Mouse (Mus musculus): ENCODE data around the gene Dusp16. TPM values are rescaled to one million over a fixed set of nuclear protein-coding genes. Genes with fewer than 3 reads are reported as not detected.
A peak's percentile ranks its signal among the peaks of the same experiment; 100 is the strongest.

Dusp16 gene
- polyA plus RNA-seq, 1 experiment from 2014 or later, result 19.7 TPM

DNA sequence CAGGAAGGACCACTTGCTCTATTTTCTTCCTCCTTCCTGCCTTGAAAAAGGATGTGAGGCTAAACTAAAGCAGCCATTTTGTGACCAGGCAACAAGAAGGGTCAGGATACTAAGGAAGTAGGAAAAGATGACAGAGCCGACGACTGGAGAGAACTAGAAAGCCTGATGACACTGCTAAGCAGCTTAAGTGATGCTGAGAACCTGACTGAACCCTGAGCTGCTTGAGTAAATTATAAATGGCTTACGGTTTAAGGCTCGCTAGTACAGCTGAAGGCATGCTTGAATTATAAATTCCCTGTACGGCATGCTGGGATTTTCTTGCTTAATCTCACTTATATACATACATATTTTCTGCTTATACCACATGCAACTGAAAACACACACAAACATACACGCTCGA is 9.5 kb downstream of the Dusp16 start:
- DNase-seq (ENCODE audit: extremely low spot score, low spot score), result no peak
- 93% methylated on average over 7 of the region's 7 CpGs for WGBS

DNA sequence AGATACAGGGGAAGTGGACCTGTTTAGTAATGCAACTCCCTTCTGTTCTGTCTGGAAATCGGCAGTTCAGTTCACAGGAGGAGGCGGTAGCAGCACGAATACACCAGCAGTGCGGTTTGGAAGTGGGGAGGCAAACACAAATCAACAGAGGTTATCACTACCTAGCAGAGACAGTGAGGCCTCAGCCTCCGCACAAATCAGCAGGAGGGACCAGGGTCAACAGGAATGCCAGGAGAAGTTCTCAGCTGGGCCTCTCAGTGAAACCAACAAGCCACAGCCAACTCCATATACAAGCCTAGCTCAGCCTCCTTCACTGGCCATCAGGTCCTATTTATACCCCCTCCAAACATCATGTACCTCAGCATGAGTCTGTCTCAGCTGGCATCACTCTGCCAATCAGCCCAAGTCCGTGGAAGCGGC is 10.9 kb downstream of the Dusp16 start:
- no peak for DNase-seq (ENCODE audit: extremely low spot score, low spot score)
- 90% methylated on average over 7 of the region's 7 CpGs for WGBS
- H3K27me3 ChIP-seq (ENCODE audit: poor library complexity, severe bottlenecking), result no peaks in the 10 kb centered on the region

More for the DNA sequence above, 9.5 kb downstream of the Dusp16 start:
- Histone ChIP-seq H3K9me3 (no peaks in the 10 kb centered on the region), H3K27ac (no peak overlapping the region), H3K27me3 (ENCODE audit: poor library complexity, severe bottlenecking) (no peaks in the 10 kb centered on the region), H3K36me3 (replicated peaks) (peaks cover 17% of the 10 kb centered on the region), H3K4me1 (0 out of 2 replicates have a peak, but pooled peaks cover 4% of the 10 kb centered on the region), H3K4me3 (no peak overlapping the region)

DNA sequence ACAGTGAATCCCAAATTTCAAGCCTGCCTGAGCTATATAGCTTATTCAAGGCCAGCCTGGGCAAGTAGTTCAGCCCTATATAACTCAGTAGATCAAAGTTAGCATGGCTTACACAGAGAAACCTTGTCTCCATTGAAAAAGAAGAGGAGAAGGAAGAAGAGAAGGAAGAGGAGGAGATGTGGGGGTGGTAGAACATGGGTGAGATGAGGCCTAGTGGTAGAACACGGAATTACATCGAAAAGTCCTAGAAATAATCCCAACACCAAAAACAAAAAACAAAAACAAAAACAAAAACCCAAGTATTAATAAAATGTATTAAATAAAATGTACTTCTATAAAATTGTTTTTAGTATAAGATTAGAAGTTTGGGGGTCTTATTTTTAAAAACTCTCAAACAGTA is 12.4 kb downstream of the Dusp16 start:
- DNase-seq (ENCODE audit: extremely low spot score, low spot score), result no peak
- Histone ChIP-seq H3K4me1 (0 out of 2 replicates have a peak, but pooled peaks cover 4% of the 10 kb centered on the region), H3K36me3 (replicated peaks) (peaks cover 13% of the 10 kb centered on the region), H3K9me3 (no peaks in the 10 kb centered on the region), H3K27me3 (ENCODE audit: poor library complexity, severe bottlenecking) (no peaks in the 10 kb centered on the region), H3K27ac (no peak overlapping the region), H3K4me3 (no peak overlapping the region)
- WGBS, result 73% methylated on average over 2 of the region's 2 CpGs

More for the DNA sequence above, 10.9 kb downstream of the Dusp16 start:
- 0 out of 2 replicates have a peak, but pooled peaks cover 4% of the 10 kb centered on the region for H3K4me1 ChIP-seq
- no peaks in the 10 kb centered on the region for H3K9me3 ChIP-seq
- H3K27ac ChIP-seq, result no peak overlapping the region
- no peak overlapping the region for H3K4me3 ChIP-seq
- H3K36me3 ChIP-seq (replicated peaks), result peaks cover 13% of the 10 kb centered on the region

DNA sequence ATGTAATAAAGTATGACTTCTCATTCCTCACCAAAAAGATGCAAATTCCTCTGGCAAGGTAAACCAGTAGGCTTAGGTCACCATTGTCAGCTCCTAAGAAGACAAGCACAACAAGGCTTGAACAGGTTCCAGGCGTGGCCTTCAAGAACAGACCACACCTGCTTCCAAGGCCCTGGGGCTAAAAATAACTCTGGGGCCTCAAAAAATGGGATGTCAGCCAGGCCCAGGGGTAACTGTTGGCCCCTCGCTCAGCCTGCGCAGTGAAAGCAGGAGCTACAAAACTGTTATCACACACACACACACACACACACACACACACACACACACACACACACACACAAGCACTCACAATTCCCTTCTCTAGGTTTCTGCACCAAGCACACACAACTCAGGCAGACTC is 18.5 kb downstream of the Dusp16 start:
- Histone ChIP-seq H3K27me3 (ENCODE audit: poor library complexity, severe bottlenecking) (no peaks in the 10 kb centered on the region), H3K9me3 (no peaks in the 10 kb centered on the region), H3K27ac (no peak overlapping the region), H3K4me1 (peaks cover 9% of the 10 kb centered on the region), H3K4me3 (no peak overlapping the region), H3K36me3 (replicated peaks) (no peaks in the 10 kb centered on the region)
- WGBS, result 80% methylated on average over 3 of the region's 3 CpGs
- DNase-seq (ENCODE audit: extremely low spot score, low spot score), result no peak

DNA sequence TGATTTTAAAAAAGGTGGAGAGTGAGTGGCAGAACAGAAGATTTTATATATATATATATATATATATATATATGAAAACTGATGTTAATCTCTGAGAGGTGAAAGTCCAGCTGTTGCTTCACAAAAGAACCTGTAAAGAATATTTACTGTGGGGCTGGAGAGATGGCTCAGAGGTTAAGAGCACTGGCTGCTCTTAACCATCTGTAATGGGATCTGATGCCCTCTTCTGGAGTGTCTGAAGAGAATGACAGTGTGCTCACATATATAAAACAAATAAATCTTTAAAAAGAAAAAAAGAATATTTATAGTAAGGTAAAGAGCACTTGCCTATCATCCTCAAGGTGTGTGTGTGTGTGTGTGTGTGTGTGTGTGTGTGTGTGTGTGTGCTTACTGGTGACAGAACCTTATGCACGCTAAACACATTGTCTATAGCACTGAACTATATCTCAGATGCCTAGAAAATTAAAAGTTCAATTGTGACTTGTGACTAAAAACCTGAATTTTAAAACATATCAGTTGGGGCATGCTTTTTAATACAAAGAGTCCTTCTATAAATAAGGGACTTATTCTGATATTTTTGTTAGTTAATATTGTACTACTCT is 19.0 kb downstream of the Dusp16 start:
- Histone ChIP-seq H3K4me1 (peaks cover 9% of the 10 kb centered on the region), H3K27me3 (ENCODE audit: poor library complexity, severe bottlenecking) (no peaks in the 10 kb centered on the region), H3K27ac (no peak overlapping the region), H3K36me3 (replicated peaks) (no peaks in the 10 kb centered on the region), H3K4me3 (no peak overlapping the region), H3K9me3 (no peaks in the 10 kb centered on the region)
- 93% methylated on average over 1 of the region's 1 CpGs for WGBS
- DNase-seq (ENCODE audit: extremely low spot score, low spot score), result no peak

DNA sequence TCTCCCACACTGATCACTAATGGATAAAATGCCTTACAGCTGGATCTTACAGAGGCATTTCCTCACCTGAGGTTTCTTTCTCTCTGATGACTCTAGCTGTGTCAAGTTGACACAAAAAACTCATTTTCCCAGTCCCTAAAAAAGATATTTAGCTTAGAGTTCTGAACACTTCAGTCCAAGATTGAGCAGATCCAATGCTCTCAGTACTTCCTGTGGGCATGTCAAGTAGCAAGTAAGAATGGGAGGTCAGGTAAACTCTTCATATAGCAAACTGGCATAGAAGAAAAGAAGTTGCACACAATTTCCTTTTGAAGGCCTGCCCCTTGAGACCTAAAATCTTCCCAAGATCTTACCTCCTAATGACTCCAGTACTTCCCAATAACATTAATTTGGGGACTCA is 22.1 kb downstream of the Dusp16 start:
- H3K27me3 ChIP-seq (ENCODE audit: poor library complexity, severe bottlenecking), result no peaks in the 10 kb centered on the region
- H3K27ac ChIP-seq, result no peak overlapping the region

DNA sequence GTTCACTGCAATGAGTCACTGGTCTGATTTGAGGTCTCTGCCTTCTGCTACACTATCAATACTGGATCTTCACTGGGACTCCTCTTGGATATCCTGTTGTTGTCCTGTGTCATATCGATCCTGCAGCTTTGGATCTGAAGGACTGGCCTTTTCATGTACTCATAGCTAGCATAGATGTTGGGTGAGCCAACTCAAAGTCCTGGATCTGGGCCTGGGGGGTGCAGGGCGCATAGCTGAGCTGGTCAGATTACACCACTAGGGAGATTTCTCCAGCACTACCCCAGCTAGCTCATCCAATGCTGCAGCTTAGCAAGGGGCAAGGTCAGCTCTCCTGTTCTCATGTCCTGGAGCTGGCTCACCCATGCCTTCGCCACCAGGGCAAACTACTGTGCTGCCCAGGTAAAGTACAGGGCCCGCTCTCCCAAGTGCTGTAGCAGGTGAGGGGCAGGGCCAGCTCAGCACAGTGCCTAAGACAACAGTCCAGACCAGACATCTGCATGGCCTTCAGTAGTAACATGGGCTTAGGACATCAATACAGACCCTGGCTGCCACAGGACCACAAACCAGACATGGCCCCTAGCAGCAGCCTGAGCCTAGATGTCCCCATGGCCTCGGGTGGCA is 27.9 kb downstream of the Dusp16 start:
- Histone ChIP-seq H3K4me3 (no peak overlapping the region), H3K27me3 (ENCODE audit: poor library complexity, severe bottlenecking) (no peaks in the 10 kb centered on the region), H3K4me1 (peaks cover 46% of the 10 kb centered on the region), H3K36me3 (replicated peaks) (no peaks in the 10 kb centered on the region), H3K9me3 (no peaks in the 10 kb centered on the region), H3K27ac (0 out of 2 replicates have a peak overlapping the region, but pooled peaks have one; percentile 6)
- WGBS, result 90% methylated on average over 5 of the region's 5 CpGs
- no peak for DNase-seq (ENCODE audit: extremely low spot score, low spot score)

More for the DNA sequence above, 22.1 kb downstream of the Dusp16 start:
- Histone ChIP-seq H3K9me3 (no peaks in the 10 kb centered on the region), H3K4me3 (no peak overlapping the region), H3K36me3 (replicated peaks) (no peaks in the 10 kb centered on the region), H3K4me1 (peaks cover 13% of the 10 kb centered on the region)
- DNase-seq (ENCODE audit: extremely low spot score, low spot score), result no peak

DNA sequence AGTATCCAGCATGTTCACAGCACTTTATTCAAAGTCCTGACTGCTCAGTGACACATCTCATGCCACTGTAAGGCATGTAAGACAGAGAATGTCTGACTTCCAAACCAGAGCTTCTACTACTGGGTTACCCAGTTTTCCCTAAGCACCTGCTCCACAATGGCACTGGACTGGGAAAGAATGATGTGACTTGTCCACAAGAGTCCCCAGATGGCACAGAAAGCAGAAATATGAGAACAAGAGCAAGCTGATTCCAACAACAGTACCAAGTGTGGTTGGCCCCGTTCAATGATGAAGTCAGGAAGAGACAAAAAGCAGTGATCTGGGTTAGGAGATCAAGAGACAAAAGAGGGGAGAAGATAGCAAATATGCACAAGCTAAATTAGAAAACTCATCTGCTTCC is 29.0 kb downstream of the Dusp16 start:
- H3K27ac ChIP-seq, result no peak overlapping the region
- H3K27me3 ChIP-seq (ENCODE audit: poor library complexity, severe bottlenecking), result no peaks in the 10 kb centered on the region
- no peak overlapping the region for H3K4me3 ChIP-seq
- H3K9me3 ChIP-seq, result no peaks in the 10 kb centered on the region
- peaks cover 46% of the 10 kb centered on the region for H3K4me1 ChIP-seq
- 91% methylated on average over 1 of the region's 1 CpGs for WGBS
- H3K36me3 ChIP-seq (replicated peaks), result peaks cover 4% of the 10 kb centered on the region; the same call in 1 of the 2 replicates
- DNase-seq (ENCODE audit: extremely low spot score, low spot score), result no peak

DNA sequence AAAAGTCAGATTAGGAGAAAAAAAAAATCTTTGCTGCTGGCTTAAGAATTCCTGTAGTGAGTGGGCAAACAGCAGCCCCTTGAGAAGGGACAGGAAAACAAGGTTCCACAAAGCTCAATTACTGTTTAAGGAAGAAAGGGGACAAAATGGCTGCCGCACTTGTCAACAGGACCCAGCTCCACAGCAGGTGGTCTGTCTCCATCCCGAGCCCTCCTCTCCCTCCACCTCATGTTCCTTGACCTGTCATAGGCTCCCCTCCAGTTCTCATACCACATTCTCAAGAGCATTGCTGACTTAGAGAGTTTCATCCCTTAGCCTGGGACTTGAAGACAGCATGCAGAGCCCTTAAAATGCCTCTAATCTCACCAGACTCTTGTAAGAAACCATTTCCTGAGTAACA is 30.6 kb downstream of the Dusp16 start:
- H3K4me1 ChIP-seq, result peaks cover 42% of the 10 kb centered on the region
- 44% methylated on average over 2 of the region's 2 CpGs for WGBS
- H3K4me3 ChIP-seq, result no peak overlapping the region
- H3K27me3 ChIP-seq (ENCODE audit: poor library complexity, severe bottlenecking), result no peaks in the 10 kb centered on the region
- no peak for DNase-seq (ENCODE audit: extremely low spot score, low spot score)
- H3K27ac ChIP-seq, result peak overlapping the region; percentile 72
- no peaks in the 10 kb centered on the region for H3K9me3 ChIP-seq
- H3K36me3 ChIP-seq (replicated peaks), result peaks cover 17% of the 10 kb centered on the region

DNA sequence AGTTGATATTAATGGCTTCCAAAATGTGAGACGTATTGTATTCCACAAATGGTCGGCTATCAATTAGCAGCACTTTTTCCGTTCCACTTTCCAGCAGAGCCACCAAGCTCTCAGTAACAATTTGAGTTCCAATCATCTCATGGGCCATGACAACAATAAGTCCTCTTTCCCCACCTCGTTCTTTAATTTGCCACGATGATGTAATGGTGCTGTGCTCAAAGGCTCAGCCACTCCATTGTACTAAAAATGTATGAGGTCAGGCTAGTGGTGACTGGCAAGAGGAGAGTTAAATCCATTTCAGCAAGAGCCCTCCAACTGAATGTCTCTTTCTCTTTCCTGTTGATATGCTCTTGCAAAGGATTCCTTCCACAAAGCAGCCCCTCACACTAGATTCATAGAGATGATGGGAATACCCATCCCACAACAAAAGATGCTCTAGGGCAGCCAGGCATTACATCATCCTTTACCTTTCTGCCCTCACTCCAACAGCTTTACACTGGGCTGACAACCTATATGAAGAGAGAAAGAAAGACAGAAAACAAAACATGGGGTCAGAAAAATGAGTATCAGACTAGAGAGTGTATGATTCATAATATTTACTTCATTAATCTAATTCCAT is 31.4 kb downstream of the Dusp16 start:
- no peaks in the 10 kb centered on the region for H3K27me3 ChIP-seq (ENCODE audit: poor library complexity, severe bottlenecking)
- no peaks in the 10 kb centered on the region for H3K9me3 ChIP-seq
- peak overlapping the region; percentile 60; the same call in 1 of the 2 replicates for H3K27ac ChIP-seq
- peaks cover 42% of the 10 kb centered on the region for H3K4me1 ChIP-seq
- H3K4me3 ChIP-seq, result no peak overlapping the region
- H3K36me3 ChIP-seq (replicated peaks), result peaks cover 24% of the 10 kb centered on the region
- DNase-seq (ENCODE audit: extremely low spot score, low spot score), result peak; percentile 36
- 48% methylated on average over 5 of the region's 5 CpGs for WGBS

DNA sequence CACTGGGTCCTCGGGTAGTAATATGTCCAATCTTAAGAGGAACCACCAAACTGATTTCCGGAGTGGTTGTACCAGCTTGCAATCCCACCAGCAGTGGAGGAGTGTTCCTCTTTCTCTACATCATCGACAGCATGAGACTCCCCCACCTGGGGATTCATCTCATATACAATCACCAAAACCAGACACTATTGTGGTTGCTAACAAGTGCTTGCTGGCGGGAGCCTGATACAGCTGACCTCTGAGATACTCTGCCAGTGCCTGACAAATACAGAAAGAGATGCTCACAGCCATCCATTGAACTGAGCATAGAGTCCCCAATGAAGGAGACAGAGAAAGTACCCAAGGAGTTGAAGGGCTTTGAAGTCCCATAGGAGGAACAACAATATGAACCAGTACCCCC is 36.4 kb downstream of the Dusp16 start:
- no peak overlapping the region for H3K4me3 ChIP-seq
- peaks cover 8% of the 10 kb centered on the region for H3K4me1 ChIP-seq
- H3K9me3 ChIP-seq, result no peaks in the 10 kb centered on the region
- no peak overlapping the region for H3K27ac ChIP-seq
- H3K27me3 ChIP-seq (ENCODE audit: poor library complexity, severe bottlenecking), result no peaks in the 10 kb centered on the region
- DNase-seq (ENCODE audit: extremely low spot score, low spot score), result no peak
- H3K36me3 ChIP-seq (replicated peaks), result peaks cover 48% of the 10 kb centered on the region
- 94% methylated on average over 4 of the region's 4 CpGs for WGBS

DNA sequence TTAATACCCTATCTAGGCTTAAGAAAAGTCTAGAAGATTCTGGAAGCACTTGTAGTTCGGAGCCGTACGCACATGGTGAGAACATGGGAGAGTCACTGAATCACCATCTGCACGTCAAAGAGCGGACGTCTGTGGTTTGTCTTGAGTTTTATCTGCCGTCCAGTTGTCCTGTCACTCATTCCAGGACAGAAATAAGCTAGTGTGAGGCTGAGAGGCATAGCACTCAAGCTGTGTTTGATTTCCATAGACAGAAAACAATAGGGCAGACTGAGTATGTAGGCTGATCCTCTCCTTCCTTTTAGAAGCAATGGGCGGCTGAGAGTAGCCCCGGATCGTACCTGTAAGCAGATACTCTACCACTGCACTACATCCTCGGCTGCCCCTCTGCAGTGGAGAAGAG is 38.6 kb downstream of the Dusp16 start:
- Histone ChIP-seq H3K27ac (no peak overlapping the region), H3K9me3 (no peaks in the 10 kb centered on the region), H3K36me3 (replicated peaks) (peaks cover 66% of the 10 kb centered on the region), H3K27me3 (ENCODE audit: poor library complexity, severe bottlenecking) (no peaks in the 10 kb centered on the region), H3K4me1 (no peaks in the 10 kb centered on the region), H3K4me3 (no peak overlapping the region)
- WGBS, result 94% methylated on average over 11 of the region's 11 CpGs
- no peak for DNase-seq (ENCODE audit: extremely low spot score, low spot score)

DNA sequence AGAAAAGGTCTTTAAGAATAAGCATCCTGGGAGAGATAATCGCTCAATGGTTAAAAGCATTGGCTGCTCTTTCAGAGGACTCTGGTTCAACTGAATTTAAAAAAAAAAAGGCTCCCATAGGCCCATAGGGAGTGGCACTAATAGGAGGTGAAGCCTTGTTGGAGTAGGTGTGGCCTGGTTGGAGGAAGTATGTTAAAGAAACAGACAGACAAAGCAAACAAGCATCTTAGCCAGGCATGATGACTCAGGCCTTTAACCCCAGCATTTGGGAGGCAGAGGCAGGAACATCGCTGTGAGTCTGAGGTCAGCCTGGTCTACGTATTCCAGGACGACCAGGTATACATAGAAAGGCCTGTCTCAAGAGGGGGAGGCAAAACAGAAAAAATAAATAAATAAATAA is 39.0 kb downstream of the Dusp16 start:
- DNase-seq (ENCODE audit: extremely low spot score, low spot score), result no peak
- H3K9me3 ChIP-seq, result no peaks in the 10 kb centered on the region
- no peak overlapping the region for H3K4me3 ChIP-seq
- H3K27ac ChIP-seq, result no peak overlapping the region
- H3K27me3 ChIP-seq (ENCODE audit: poor library complexity, severe bottlenecking), result no peaks in the 10 kb centered on the region
- peaks cover 62% of the 10 kb centered on the region for H3K36me3 ChIP-seq (replicated peaks)
- whole genome bisulfite sequencing, result 92% methylated on average over 4 of the region's 4 CpGs
- H3K4me1 ChIP-seq, result no peaks in the 10 kb centered on the region

Measured in forebrain, embryonic 10.5 days (tissue).